ENCODE assay signal across 8 mouse cellular contexts in the genomic region with DNA sequence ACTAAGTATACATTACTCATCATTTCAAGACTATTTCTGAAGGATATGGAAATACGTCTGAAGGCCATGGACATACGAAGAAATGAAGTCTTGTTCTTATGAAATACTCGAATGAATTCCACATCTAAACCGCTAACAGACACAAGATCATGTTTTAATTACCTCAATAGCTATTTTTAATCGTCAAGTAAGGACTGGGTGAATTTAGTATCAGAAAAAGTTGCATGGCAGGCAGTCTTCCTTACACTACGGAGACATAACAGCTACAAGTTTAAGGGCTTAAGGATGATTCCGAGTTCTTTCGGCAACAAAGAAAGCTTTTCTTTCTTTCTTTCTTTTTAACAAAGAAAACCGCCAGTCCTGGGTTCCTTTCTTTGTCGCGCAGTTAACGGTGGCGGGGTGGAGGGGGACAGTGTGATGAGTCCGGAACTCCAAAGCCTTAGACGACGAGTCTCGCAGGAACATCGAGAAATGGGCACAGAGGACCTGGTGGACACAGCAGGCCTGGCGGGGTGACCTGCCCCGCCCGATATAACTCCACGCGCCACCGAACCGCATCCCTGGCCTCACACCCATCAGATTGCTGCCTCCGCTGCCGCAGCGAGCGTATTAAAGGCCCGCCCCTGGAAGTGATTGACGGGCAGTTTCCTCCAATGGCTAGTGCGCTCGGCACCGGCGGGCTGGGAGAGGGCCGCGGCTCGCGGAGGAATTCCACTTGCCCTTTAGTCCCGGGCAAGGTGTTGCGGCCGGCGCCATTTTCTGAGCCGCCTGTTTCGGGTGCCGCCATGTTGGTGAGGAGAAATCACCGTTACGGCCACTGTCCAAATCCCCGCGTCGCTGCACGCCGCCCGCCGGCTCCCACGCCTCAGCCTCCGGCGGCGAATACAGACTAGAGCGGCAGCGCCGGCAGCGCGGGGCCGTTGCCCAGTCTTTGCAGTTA. TPM values are rescaled to one million over a fixed set of nuclear protein-coding genes. Genes with fewer than 3 reads are reported as not detected.
A peak's percentile ranks its signal among the peaks of the same experiment; 100 is the strongest.
DNase-seq lines count a peak whose midpoint lies in the region; ATAC-seq lines count a peak whose summit lies in the region.

Gene Zc3h6 (plus strand): TSS at position 762 of the 940 bp plus-strand sequence.

- peak within 1 kb of the TSS; percentile 70 for H3K4me3 ChIP-seq in hindbrain, embryonic 15.5 days

- no peaks in the 10 kb centered on the region for H3K36me3 ChIP-seq in hindbrain, embryonic 15.5 days

- H3K9ac ChIP-seq in hindbrain, embryonic 15.5 days, result peak within 1 kb of the TSS; percentile 100

- no peaks in the 10 kb centered on the region for H3K9me3 ChIP-seq in hindbrain, embryonic 15.5 days

- peak; percentile 98 for DNase-seq in R1 (ENCODE audit: low read depth, low spot score)
- peak; percentile 99 to 100 for DNase-seq in cerebellum, postnatal 25 days
- peak; percentile 99 for DNase-seq in frontal cortex, postnatal 25 days (ENCODE audit: low spot score in 2 of 2)
- peak; percentile 97 for DNase-seq in left cerebral cortex, adult 11 months (ENCODE audit: low spot score)
- peak; percentile 99 for DNase-seq in lung, postnatal 4 days
- DNase-seq in retina, postnatal 7 days (ENCODE audit: low read depth, low spot score), result peak; percentile 99
- DNase-seq in urinary bladder, adult 2 months (ENCODE audit: low spot score), result peak; percentile 99

- no peaks in the 10 kb centered on the region for H3K27me3 ChIP-seq in hindbrain, embryonic 15.5 days

- peak within 1 kb of the TSS; percentile 100 for H3K27ac ChIP-seq in hindbrain, embryonic 15.5 days (replicated peaks)

- WGBS in hindbrain, embryonic 15.5 days, result under 1% methylated on average over 65 of the region's 65 CpGs

- peak; percentile 98 for ATAC-seq in hindbrain, embryonic 15.5 days (ENCODE audit: low FRiP score, low read depth)

- peak within 1 kb of the TSS; percentile 61 for H3K4me2 ChIP-seq in hindbrain, embryonic 15.5 days

- H3K4me1 ChIP-seq in hindbrain, embryonic 15.5 days (replicated peaks), result peaks cover 15% of the 10 kb centered on the region

RNA-seq across cellular contexts. Expression of gene Zc3h6, which starts in this region (rescaled TPM):
- polyA plus RNA-seq in hindbrain, embryonic 15.5 days (2015; fragmentation: Nextera tagmentation; extraction: Ambion mirVana), result 2.9 and 4.3 TPM in 2 replicates
- polyA plus RNA-seq in urinary bladder, adult 2 months (2012; rRNA removed), result 2.4 and 4.6 TPM in 2 replicates

Comparison
In these comparisons a context has a peak if more than half of its experiments do, and no peak if none do; other contexts are left out.
1. Peak in every context shown above with its lines: DNase-seq, ATAC-seq, H3K4me3 ChIP-seq and H3K27ac ChIP-seq.